Mouse (Mus musculus): ENCODE data around the gene Hlcs. TPM values are rescaled to one million over a fixed set of nuclear protein-coding genes. Genes with fewer than 3 reads are reported as not detected.

Gene Hlcs
- total and polyA plus RNA-seq, 3 experiments: 2.1 to 15.5 (median 3.1) TPM

DNA sequence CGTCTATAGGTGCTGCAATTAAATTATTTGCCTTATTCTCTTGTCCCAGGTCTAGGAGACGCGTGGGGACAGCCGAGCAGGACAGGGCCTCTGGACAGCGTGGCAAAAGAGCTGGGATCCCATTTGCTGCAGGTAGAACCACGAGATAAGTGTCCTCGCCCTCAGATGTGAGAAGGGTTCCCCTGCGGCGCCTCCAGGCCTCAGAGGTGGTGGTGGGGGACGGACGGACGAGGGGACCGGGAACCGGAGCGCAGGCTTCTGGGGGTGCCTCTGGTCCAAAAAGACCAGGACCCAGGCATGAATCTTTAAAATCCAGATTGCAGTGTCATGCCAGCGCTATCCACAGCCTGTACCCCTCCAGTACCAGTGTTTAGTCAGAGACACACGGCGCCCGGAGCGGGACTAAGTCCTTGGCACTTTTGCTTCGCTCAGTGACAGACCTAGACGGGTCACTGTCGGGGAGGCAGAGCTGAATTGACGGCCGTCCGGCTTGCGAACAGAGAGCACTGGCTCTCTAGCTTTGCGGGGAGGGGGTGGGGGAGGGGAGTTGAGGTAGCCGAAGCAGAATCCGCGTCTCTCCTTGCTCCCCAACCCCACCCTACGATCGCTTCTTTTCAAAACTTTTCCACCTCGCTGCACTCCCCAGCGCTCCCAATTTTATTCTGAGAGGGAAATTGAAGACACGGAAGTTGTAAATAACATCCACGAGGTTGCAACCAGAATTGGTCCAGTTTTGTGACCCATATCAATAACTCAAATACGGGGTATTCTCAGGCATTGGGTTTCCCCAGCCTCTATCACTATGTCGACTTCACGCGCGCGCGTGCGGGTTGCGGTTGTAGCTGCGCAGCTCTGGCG lies 218.9 kb downstream of the Hlcs start:
- ATAC-seq (ENCODE audit: extremely low read depth, insufficient number of reproducible peaks, low FRiP score, poor library complexity, severe bottlenecking) (no peak), DNase-seq (ENCODE audit: low spot score) (no peak)
- no peak for TF ChIP-seq POLR2AphosphoS5 (IDR thresholded peaks at IDR 0.05; ENCODE audit: insufficient replicate concordance, low read depth, low read length)
- TF ChIP-seq CTCF (IDR thresholded peaks at IDR 0.05; ENCODE audit: low read depth, low read length): no peak
- TF ChIP-seq TAL1 (conservative IDR thresholded peaks at IDR 0.05; ENCODE audit: low read depth, low read length): no peak
- TF ChIP-seq GATA2 (IDR thresholded peaks at IDR 0.05; ENCODE audit: borderline replicate concordance, low read depth, low read length): no peak
- H3K36me3 ChIP-seq (replicated peaks): no peaks in the 10 kb centered on the region
- H3K4me3 ChIP-seq (ENCODE audit: low read depth, low read length): no peak overlapping the region
- H3K9me3 ChIP-seq (replicated peaks): no peaks in the 10 kb centered on the region
- peaks cover 52% of the 10 kb centered on the region for H3K27me3 ChIP-seq (ENCODE audit: insufficient read depth, low read length)
- no peaks in the 10 kb centered on the region for H3K4me1 ChIP-seq (ENCODE audit: insufficient read depth, low read depth, low read length)

DNA sequence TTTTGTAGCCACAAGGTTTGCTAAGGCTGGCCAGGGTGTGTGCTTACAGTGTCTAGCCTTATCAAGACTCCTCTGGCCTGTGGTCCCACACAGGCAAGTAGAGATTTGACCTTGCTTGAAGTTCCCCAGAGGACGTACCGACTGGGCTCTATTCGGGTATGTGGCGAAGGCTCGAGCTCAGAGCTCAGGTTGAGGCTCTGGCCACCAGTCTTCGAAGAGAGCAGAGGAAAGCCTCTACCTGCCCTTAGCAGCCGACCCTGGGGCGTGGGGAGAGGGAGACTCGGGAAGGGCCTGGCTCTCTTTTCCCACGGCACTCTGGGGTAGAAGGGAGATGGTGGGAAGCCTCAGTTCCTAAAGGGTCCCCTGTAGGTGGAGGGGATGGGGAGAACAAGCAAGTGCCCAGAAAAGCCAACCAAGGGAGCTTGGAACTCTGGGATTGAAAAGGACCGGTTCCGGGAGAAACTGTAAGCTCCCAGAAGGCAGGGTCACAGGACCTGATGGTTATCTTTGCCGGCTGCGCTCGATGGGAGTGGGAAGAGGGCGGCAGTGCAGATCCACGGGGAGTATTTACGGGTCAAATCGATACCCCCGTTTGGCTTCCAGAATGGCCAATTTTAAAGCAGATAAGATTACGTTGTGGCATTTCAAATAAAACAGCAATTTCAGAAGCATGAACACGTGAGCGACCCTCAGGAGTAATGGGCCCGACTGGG lies 220.1 kb downstream of the Hlcs start:
- Histone ChIP-seq H3K4me1 (ENCODE audit: insufficient read depth, low read depth, low read length) (no peaks in the 10 kb centered on the region), H3K9me3 (replicated peaks) (no peaks in the 10 kb centered on the region), H3K27me3 (ENCODE audit: insufficient read depth, low read length) (peaks cover 62% of the 10 kb centered on the region), H3K36me3 (replicated peaks) (no peaks in the 10 kb centered on the region), H3K4me3 (ENCODE audit: low read depth, low read length) (no peak overlapping the region)
- no peak for ATAC-seq (ENCODE audit: extremely low read depth, insufficient number of reproducible peaks, low FRiP score, poor library complexity, severe bottlenecking)
- DNase-seq (ENCODE audit: low spot score): no peak
- TF ChIP-seq POLR2AphosphoS5 (IDR thresholded peaks at IDR 0.05; ENCODE audit: insufficient replicate concordance, low read depth, low read length) (no peak), CTCF (IDR thresholded peaks at IDR 0.05; ENCODE audit: low read depth, low read length) (no peak), GATA2 (IDR thresholded peaks at IDR 0.05; ENCODE audit: borderline replicate concordance, low read depth, low read length) (no peak), TAL1 (conservative IDR thresholded peaks at IDR 0.05; ENCODE audit: low read depth, low read length) (no peak), GATA1 (IDR thresholded peaks at IDR 0.05; ENCODE audit: borderline replicate concordance, low read length) (no peak)

DNA sequence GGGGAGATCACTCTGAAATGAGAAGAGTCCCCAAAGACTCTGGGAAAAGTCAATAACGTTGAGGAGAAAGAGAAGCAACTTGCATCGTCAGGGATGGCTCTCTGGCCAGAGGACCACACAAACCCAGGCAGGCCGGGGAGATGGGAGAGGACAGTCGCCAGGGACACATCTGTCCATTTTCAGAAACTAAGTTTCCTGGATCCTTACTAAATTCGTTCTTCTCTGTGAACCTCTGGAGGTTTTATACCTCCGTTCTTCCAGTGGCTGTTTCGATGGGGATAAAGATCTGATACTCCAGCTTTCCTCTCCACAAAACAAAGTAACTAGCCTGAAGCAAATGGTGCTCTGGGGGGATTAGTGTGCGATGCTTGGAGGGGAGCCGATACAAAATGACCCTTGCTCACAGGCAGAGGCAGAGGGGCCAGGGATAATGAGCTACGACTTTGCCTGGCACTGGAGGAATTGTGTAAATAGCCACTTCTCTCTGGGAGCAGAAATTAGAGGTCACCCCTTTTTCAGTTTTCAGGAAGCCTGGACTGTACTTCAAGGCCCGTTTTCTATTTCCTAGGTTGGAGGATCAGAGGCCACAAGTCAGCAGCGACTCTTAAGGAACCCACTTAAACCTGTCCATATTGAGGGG lies 220.7 kb downstream of the Hlcs start:
- DNase-seq (ENCODE audit: low spot score) (no peak), ATAC-seq (ENCODE audit: extremely low read depth, insufficient number of reproducible peaks, low FRiP score, poor library complexity, severe bottlenecking) (no peak)
- H3K9me3 ChIP-seq (replicated peaks): no peaks in the 10 kb centered on the region
- H3K36me3 ChIP-seq (replicated peaks): no peaks in the 10 kb centered on the region
- H3K4me3 ChIP-seq (ENCODE audit: low read depth, low read length): no peak overlapping the region
- H3K4me1 ChIP-seq (ENCODE audit: insufficient read depth, low read depth, low read length): no peaks in the 10 kb centered on the region
- TF ChIP-seq GATA1 (IDR thresholded peaks at IDR 0.05; ENCODE audit: borderline replicate concordance, low read length): no peak
- TF ChIP-seq CTCF (IDR thresholded peaks at IDR 0.05; ENCODE audit: low read depth, low read length): no peak
- no peak for TF ChIP-seq POLR2AphosphoS5 (IDR thresholded peaks at IDR 0.05; ENCODE audit: insufficient replicate concordance, low read depth, low read length)
- no peak for TF ChIP-seq TAL1 (conservative IDR thresholded peaks at IDR 0.05; ENCODE audit: low read depth, low read length)
- H3K27me3 ChIP-seq (ENCODE audit: insufficient read depth, low read length): peaks cover 60% of the 10 kb centered on the region

DNA sequence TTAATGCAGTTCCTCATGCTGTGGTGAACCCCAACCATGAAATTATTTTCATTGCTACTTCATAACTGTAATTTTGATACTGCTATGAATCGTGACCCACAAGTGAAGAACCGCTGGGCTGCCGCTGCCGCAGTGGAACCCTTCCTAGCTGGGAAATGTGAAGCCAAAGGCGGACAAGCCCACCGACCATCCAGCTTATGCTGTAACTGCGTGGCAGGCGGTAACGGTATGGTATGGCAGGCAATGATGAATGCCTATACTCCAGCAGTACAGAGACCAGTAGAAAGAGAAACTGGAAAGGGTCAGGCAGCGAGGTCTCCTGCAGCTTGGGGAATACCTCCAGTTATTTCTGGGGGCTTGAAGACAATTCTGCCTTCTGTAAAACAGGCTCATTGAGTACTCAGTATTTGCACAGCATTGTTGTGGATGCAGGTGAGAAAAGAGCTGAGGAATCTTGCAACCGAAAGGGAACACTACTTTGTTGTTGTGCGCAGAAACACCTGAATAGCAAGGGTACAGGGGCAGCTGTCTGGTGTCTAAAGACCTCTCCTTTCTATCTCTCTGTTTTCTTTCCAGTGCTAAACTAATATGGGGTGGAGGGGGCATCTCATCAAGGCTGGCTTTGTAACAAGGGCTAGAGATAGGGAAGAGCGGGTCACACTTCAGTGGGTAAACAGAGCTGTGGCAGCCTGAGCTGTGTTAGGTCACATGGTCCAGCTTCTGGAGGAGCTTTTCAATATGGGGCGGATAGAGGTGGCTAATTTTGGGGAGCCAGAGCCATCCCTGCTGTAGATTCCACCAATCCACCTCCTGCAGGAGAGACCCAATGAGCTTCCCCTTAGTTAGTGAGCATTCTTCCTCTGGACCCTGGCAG lies 224.3 kb downstream of the Hlcs start:
- no peak for TF ChIP-seq POLR2AphosphoS5 (IDR thresholded peaks at IDR 0.05; ENCODE audit: insufficient replicate concordance, low read depth, low read length)
- TF ChIP-seq CTCF (IDR thresholded peaks at IDR 0.05; ENCODE audit: low read depth, low read length): no peak
- TF ChIP-seq TAL1 (conservative IDR thresholded peaks at IDR 0.05; ENCODE audit: low read depth, low read length): no peak
- TF ChIP-seq GATA2 (IDR thresholded peaks at IDR 0.05; ENCODE audit: borderline replicate concordance, low read depth, low read length): no peak
- no peak for TF ChIP-seq GATA1 (IDR thresholded peaks at IDR 0.05; ENCODE audit: borderline replicate concordance, low read length)
- H3K27me3 ChIP-seq (ENCODE audit: insufficient read depth, low read length): peaks cover 65% of the 10 kb centered on the region
- H3K4me3 ChIP-seq (ENCODE audit: low read depth, low read length): no peak overlapping the region

GRCm38 (mm10) chr16:94088226-94088748 lies 225.1 kb downstream of the Hlcs start:
- ATAC-seq (ENCODE audit: extremely low read depth, insufficient number of reproducible peaks, low FRiP score, poor library complexity, severe bottlenecking): no peak
- no peak for TF ChIP-seq TAL1 (conservative IDR thresholded peaks at IDR 0.05; ENCODE audit: low read depth, low read length)
- no peak for TF ChIP-seq CTCF (IDR thresholded peaks at IDR 0.05; ENCODE audit: low read depth, low read length)
- TF ChIP-seq GATA1 (IDR thresholded peaks at IDR 0.05; ENCODE audit: borderline replicate concordance, low read length): no peak
- no peak for TF ChIP-seq POLR2AphosphoS5 (IDR thresholded peaks at IDR 0.05; ENCODE audit: insufficient replicate concordance, low read depth, low read length)
- TF ChIP-seq GATA2 (IDR thresholded peaks at IDR 0.05; ENCODE audit: borderline replicate concordance, low read depth, low read length): no peak
- no peak for DNase-seq (ENCODE audit: low spot score)
- no peaks in the 10 kb centered on the region for H3K36me3 ChIP-seq (replicated peaks)
- H3K27me3 ChIP-seq (ENCODE audit: insufficient read depth, low read length): peaks cover 65% of the 10 kb centered on the region
- peaks cover 27% of the 10 kb centered on the region for H3K9me3 ChIP-seq (replicated peaks)
- H3K4me1 ChIP-seq (ENCODE audit: insufficient read depth, low read depth, low read length): no peaks in the 10 kb centered on the region
- no peak overlapping the region for H3K4me3 ChIP-seq (ENCODE audit: low read depth, low read length)

More for the DNA sequence above, 224.3 kb downstream of the Hlcs start:
- DNase-seq (ENCODE audit: low spot score) (no peak), ATAC-seq (ENCODE audit: extremely low read depth, insufficient number of reproducible peaks, low FRiP score, poor library complexity, severe bottlenecking) (no peak)
- Histone ChIP-seq H3K9me3 (replicated peaks) (peaks cover 21% of the 10 kb centered on the region), H3K36me3 (replicated peaks) (no peaks in the 10 kb centered on the region), H3K4me1 (ENCODE audit: insufficient read depth, low read depth, low read length) (no peaks in the 10 kb centered on the region)

Data from G1E (cell line).